Mouse (Mus musculus) cerebellum, adult 2 months (tissue): ENCODE results near the gene Umad1. TPM values are rescaled to one million over a fixed set of nuclear protein-coding genes. Genes with fewer than 3 reads are reported as not detected.

Experiments used
- DNase-seq, 2 experiments: peaks; one replicate each; pipeline ENCODE4 v3.0.0; 2021
- H3K27ac ChIP-seq: fragments of 200-500 bp; 2 replicates; pipeline ENCODE4 v1.5.1; 2012; ENCODE audit warnings: low read length, control low read depth, inconsistent platforms; ENCODE audit not compliant: insufficient read depth
- H3K27me3 ChIP-seq: fragments of 200-500 bp; 2 replicates; pipeline ENCODE4 v1.6.1; 2012; ENCODE audit warnings: inconsistent platforms, mild to moderate bottlenecking, low read length, moderate library complexity; ENCODE audit not compliant: control insufficient read depth, insufficient read depth
- H3K4me1 ChIP-seq: fragments of 200-500 bp; 2 replicates; pipeline ENCODE4 v1.6.1; 2011; ENCODE audit warnings: low read length; ENCODE audit not compliant: control insufficient read depth, insufficient read depth
- H3K4me3 ChIP-seq: fragments of 200-500 bp; replicated peaks from 2 replicates; pipeline ENCODE3; 2011; ENCODE audit warnings: mild to moderate bottlenecking, low read depth, low read length, control low read depth; ENCODE audit not compliant: insufficient read depth
- CTCF ChIP-seq: fragments of 200-500 bp; IDR thresholded peaks from 2 replicates; pipeline ENCODE4 v1.5.1; 2011; ENCODE audit warnings: low read depth, mild to moderate bottlenecking, control low read depth, low read length, moderate library complexity, borderline replicate concordance; ENCODE audit not compliant: insufficient read depth
- POLR2A ChIP-seq: fragments of 200-500 bp; IDR thresholded peaks from 2 replicates; pipeline ENCODE4 v1.6.1; 2011; ENCODE audit warnings: low read length, control low read depth, borderline replicate concordance; ENCODE audit not compliant: insufficient read depth
- WGBS: fragments of 180-500 bp; shearing (Covaris S2); methylation state at CpG from one replicate; pipeline ENCODE4 v1.1.7; 2018; 5-methylcytosine and 5-hydroxymethylcytosine counted together
- polyA plus RNA-seq: library from polyadenylated mRNA; depleted of rRNA; stranded (reverse); fragments of >200 nt; gene quantifications from 2 replicates; pipeline ENCODE4 v1.2.3, GENCODE M21; 2012

Gene Umad1
- polyA plus RNA-seq, 1 experiment: 30.8 TPM

GRCm38 (mm10) chr6:8465985-8466384 lies 206.9 kb downstream of the Umad1 start:
- TF ChIP-seq POLR2A: no peak
- no peak for TF ChIP-seq CTCF
- no peak overlapping the region for H3K27ac ChIP-seq
- no peaks in the 10 kb centered on the region for H3K4me1 ChIP-seq
- no peak for DNase-seq
- no peak overlapping the region for H3K4me3 ChIP-seq
- no peaks in the 10 kb centered on the region for H3K27me3 ChIP-seq
- WGBS: 95% methylated on average over 5 of the region's 5 CpGs

GRCm38 (mm10) chr6:8467667-8468337 lies 208.7 kb downstream of the Umad1 start:
- Histone ChIP-seq H3K27me3 (no peaks in the 10 kb centered on the region), H3K4me3 (no peak overlapping the region), H3K27ac (no peak overlapping the region), H3K4me1 (no peaks in the 10 kb centered on the region)
- DNase-seq: no peak
- TF ChIP-seq CTCF: no peak
- TF ChIP-seq POLR2A: no peak
- WGBS: 63% methylated on average over 10 of the region's 10 CpGs

GRCm38 (mm10) chr6:8469918-8470317 lies 210.8 kb downstream of the Umad1 start:
- TF ChIP-seq POLR2A (no peak), CTCF (no peak)
- Histone ChIP-seq H3K27ac (no peak overlapping the region), H3K4me3 (no peak overlapping the region), H3K4me1 (no peaks in the 10 kb centered on the region), H3K27me3 (no peaks in the 10 kb centered on the region)
- 91% methylated on average over 3 of the region's 3 CpGs for WGBS
- no peak for DNase-seq

- WGBS: 77% methylated on average over 3 of the region's 3 CpGs
- no peaks in the 10 kb centered on the region for H3K27me3 ChIP-seq
- no peaks in the 10 kb centered on the region for H3K4me1 ChIP-seq
- no peak overlapping the region for H3K4me3 ChIP-seq
- no peak for TF ChIP-seq CTCF
- no peak for TF ChIP-seq POLR2A
- H3K27ac ChIP-seq: no peak overlapping the region
- no peak for DNase-seq
Measured at GRCm38 (mm10) chr6:8472125-8472524, 213.0 kb downstream of the Umad1 start.

- H3K27ac ChIP-seq: no peak overlapping the region
- DNase-seq: no peak
- TF ChIP-seq POLR2A: no peak
- TF ChIP-seq CTCF: no peak
- H3K4me3 ChIP-seq: no peak overlapping the region
- H3K4me1 ChIP-seq: no peaks in the 10 kb centered on the region
- no peaks in the 10 kb centered on the region for H3K27me3 ChIP-seq
- 70% methylated on average over 5 of the region's 5 CpGs for WGBS
Measured at GRCm38 (mm10) chr6:8472915-8473314, 213.8 kb downstream of the Umad1 start.

GRCm38 (mm10) chr6:8473498-8473897 lies 214.4 kb downstream of the Umad1 start:
- no peak for DNase-seq
- no peak overlapping the region for H3K27ac ChIP-seq
- no peak overlapping the region for H3K4me3 ChIP-seq
- WGBS: 33% methylated on average over 5 of the region's 5 CpGs
- no peaks in the 10 kb centered on the region for H3K4me1 ChIP-seq
- H3K27me3 ChIP-seq: no peaks in the 10 kb centered on the region
- TF ChIP-seq CTCF: no peak
- TF ChIP-seq POLR2A: no peak

DNA sequence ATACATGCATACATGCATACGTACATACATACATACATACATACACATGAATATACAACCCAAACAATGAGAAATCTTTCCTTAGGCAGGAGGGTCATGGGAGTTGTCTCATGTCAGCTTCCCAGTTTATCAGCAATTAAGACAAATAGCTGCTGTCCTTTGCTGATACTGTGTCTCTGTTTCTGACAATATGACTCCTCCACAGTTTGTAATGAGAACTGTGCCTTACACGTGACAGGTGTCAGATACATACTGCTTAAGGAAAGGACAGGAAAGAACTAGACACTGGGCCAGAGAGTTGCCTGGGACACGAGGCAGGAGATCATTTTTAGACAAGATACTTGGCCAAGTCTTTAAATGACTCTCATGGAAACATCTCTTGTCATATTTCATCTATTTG lies 215.2 kb downstream of the Umad1 start:
- no peak overlapping the region for H3K27ac ChIP-seq
- H3K27me3 ChIP-seq: no peaks in the 10 kb centered on the region
- no peak for TF ChIP-seq POLR2A
- no peak for TF ChIP-seq CTCF
- 83% methylated on average over 3 of the region's 3 CpGs for WGBS
- no peak for DNase-seq
- H3K4me3 ChIP-seq: no peak overlapping the region
- H3K4me1 ChIP-seq: no peaks in the 10 kb centered on the region

DNA sequence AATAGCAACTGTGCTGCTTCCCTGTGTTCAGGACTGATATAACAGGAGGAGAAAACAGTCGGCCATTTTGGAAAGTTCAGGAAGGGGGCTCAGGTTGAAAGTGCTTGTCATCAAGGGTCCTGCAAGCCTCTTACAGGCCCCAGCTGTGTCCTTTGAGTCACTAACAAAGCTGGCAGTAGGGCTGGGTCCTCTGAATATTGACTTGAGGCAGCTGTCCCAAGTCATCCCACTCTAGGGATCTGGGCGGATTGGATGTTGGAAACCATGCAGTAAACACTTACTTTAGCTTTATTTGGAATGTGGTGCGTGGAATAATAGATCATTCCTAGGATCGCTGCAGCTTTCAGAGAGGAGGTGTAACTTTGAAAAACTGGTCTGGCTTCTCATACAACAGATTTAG lies 215.7 kb downstream of the Umad1 start:
- no peak for DNase-seq
- Histone ChIP-seq H3K27me3 (no peaks in the 10 kb centered on the region), H3K4me1 (no peaks in the 10 kb centered on the region), H3K4me3 (no peak overlapping the region), H3K27ac (no peak overlapping the region)
- 94% methylated on average over 4 of the region's 4 CpGs for WGBS
- TF ChIP-seq POLR2A (no peak), CTCF (no peak)
